9 mouse cellular contexts compared by ENCODE assay signal in genomic region chr17:46725273-46725672, GRCm38 (mm10). TPM values are rescaled to one million over a fixed set of nuclear protein-coding genes. Genes with fewer than 3 reads are reported as not detected.
DNase-seq lines count a peak whose midpoint lies in the region; ATAC-seq and TF ChIP-seq lines count a peak whose summit lies in the region.
"Had no signal": no experiment of that assay in that cellular context is flagged by ENCODE, and none has a peak within 500 bp of the region (broad histone marks: within the 10 kb centered on the region; RNA-seq: fewer than 3 reads in every experiment).

No protein-coding gene starts in this region.

- no peak overlapping the region; the same call in 1 of the 2 replicates for H3K4me3 ChIP-seq in forebrain, embryonic 10.5 days
- no peak overlapping the region for H3K4me3 ChIP-seq in forebrain, embryonic 12.5 days (replicated peaks)
- no peak overlapping the region for H3K4me3 ChIP-seq in spleen, adult 2 months (ENCODE audit: extremely low read depth, insufficient read depth, insufficient read length)
- H3K4me3 ChIP-seq: limb, embryonic 13.5 days had no signal

- no peak overlapping the region for H3K9ac ChIP-seq in forebrain, embryonic 12.5 days
- H3K9ac ChIP-seq: limb, embryonic 13.5 days had no signal

- H3K4me2 ChIP-seq in forebrain, embryonic 12.5 days = no peak overlapping the region
- H3K4me2 ChIP-seq: limb, embryonic 13.5 days had no signal

- H3K27ac ChIP-seq in forebrain, embryonic 10.5 days = peak overlapping the region; percentile 48
- no peak overlapping the region for H3K27ac ChIP-seq in forebrain, embryonic 12.5 days
- no peak overlapping the region for H3K27ac ChIP-seq in spleen, adult 2 months (ENCODE audit: insufficient read depth, low read length)
- H3K27ac ChIP-seq: limb, embryonic 13.5 days had no signal

- peaks cover 26% of the 10 kb centered on the region for H3K27me3 ChIP-seq in forebrain, embryonic 10.5 days (ENCODE audit: poor library complexity, severe bottlenecking)
- H3K27me3 ChIP-seq in forebrain, embryonic 12.5 days = peaks cover 21% of the 10 kb centered on the region
- no peaks in the 10 kb centered on the region for H3K27me3 ChIP-seq in spleen, adult 2 months (ENCODE audit: control insufficient read depth, insufficient read depth, low read length)

- no peak for TF ChIP-seq POLR2A in spleen, adult 2 months (IDR thresholded peaks at IDR 0.05; ENCODE audit: low read depth, low read length)

- peak; percentile 30; the same call in 1 of the 2 replicates for TF ChIP-seq CTCF in spleen, adult 2 months (IDR thresholded peaks at IDR 0.05; ENCODE audit: extremely low read depth, insufficient read depth, insufficient read length, insufficient replicate concordance)

- no peak for ATAC-seq in forebrain, embryonic 12.5 days (ENCODE audit: low FRiP score)

- no peaks in the 10 kb centered on the region for H3K9me3 ChIP-seq in forebrain, embryonic 10.5 days
- H3K9me3 ChIP-seq in forebrain, embryonic 12.5 days = no peaks in the 10 kb centered on the region
- H3K9me3 ChIP-seq: limb, embryonic 13.5 days had no signal

- H3K4me1 ChIP-seq in forebrain, embryonic 10.5 days = peaks cover 11% of the 10 kb centered on the region
- no peaks in the 10 kb centered on the region for H3K4me1 ChIP-seq in forebrain, embryonic 12.5 days
- no peaks in the 10 kb centered on the region for H3K4me1 ChIP-seq in spleen, adult 2 months (ENCODE audit: control insufficient read depth, insufficient read depth, insufficient read length)

- WGBS in forebrain, embryonic 10.5 days = 51% methylated on average over 9 of the region's 9 CpGs
- WGBS in forebrain, embryonic 12.5 days = 36% methylated on average over 9 of the region's 9 CpGs
- WGBS in spleen, adult 2 months = 81% methylated on average over 9 of the region's 9 CpGs

- peak; percentile 42 for DNase-seq in forebrain, embryonic 10.5 days (ENCODE audit: extremely low spot score, low spot score)
- DNase-seq in spleen, adult 2 months (ENCODE audit: low read depth in 1 of 2, low spot score in 2 of 2) = peak in 1 of 2 experiments; percentile 28
- DNase-seq in spleen, adult 18-20 months = no peak
- peak; percentile 52 for DNase-seq in forelimb bud, embryonic 11.5 days (ENCODE audit: low read depth, low spot score)
- peak; percentile 79 for DNase-seq in naive thymus-derived CD4-positive, alpha-beta T cell, adult 2 months (ENCODE audit: low read depth)
- no peak for DNase-seq in right cerebral cortex, postnatal 14 days
- DNase-seq in right cerebral cortex, postnatal 36 days (ENCODE audit: low spot score in 2 of 2) = no peak

- H3K36me3 ChIP-seq in forebrain, embryonic 10.5 days (replicated peaks) = peaks cover 61% of the 10 kb centered on the region
- H3K36me3 ChIP-seq in forebrain, embryonic 12.5 days (replicated peaks) = peaks cover 27% of the 10 kb centered on the region
- peaks cover 18% of the 10 kb centered on the region for H3K36me3 ChIP-seq in spleen, adult 2 months (ENCODE audit: control insufficient read depth, insufficient read depth, low read length)

RNA-seq across cellular contexts. Expression of gene Gnmt, which starts 3.7 kb away (rescaled TPM):
- 0.80 and 0.87 TPM in 2 replicates for polyA plus RNA-seq in forebrain, embryonic 10.5 days (2016; fragmentation: Nextera tagmentation; extraction: Ambion mirVana)
- 0.54 and 0.91 TPM in 2 replicates for polyA plus RNA-seq in forebrain, embryonic 12.5 days (2016; fragmentation: Nextera tagmentation; extraction: Ambion mirVana)
- polyA plus RNA-seq in spleen, adult 2 months (2012; rRNA removed) = 6.4 and 8.1 TPM in 2 replicates

RNA-seq across cellular contexts. Expression of gene Pex6, which starts 14.0 kb away (rescaled TPM):
- 19.6 and 20.2 TPM in 2 replicates for polyA plus RNA-seq in forebrain, embryonic 10.5 days (2016; fragmentation: Nextera tagmentation; extraction: Ambion mirVana)
- 28.7 and 29.3 TPM in 2 replicates for polyA plus RNA-seq in forebrain, embryonic 12.5 days (2016; fragmentation: Nextera tagmentation; extraction: Ambion mirVana)
- polyA plus RNA-seq in spleen, adult 2 months (2012; rRNA removed) = 44.9 and 64.0 TPM in 2 replicates

RNA-seq across cellular contexts. Expression of gene Ppp2r5d, which starts 20.4 kb away (rescaled TPM):
- polyA plus RNA-seq in forebrain, embryonic 10.5 days (2016; fragmentation: Nextera tagmentation; extraction: Ambion mirVana) = 144 and 154 TPM in 2 replicates
- polyA plus RNA-seq in forebrain, embryonic 12.5 days (2016; fragmentation: Nextera tagmentation; extraction: Ambion mirVana) = 111 and 124 TPM in 2 replicates
- polyA plus RNA-seq in spleen, adult 2 months (2012; rRNA removed) = 28.8 and 34.2 TPM in 2 replicates

RNA-seq across cellular contexts. Expression of gene Cnpy3, which starts 26.7 kb away (rescaled TPM):
- 71.8 and 71.9 TPM in 2 replicates for polyA plus RNA-seq in forebrain, embryonic 10.5 days (2016; fragmentation: Nextera tagmentation; extraction: Ambion mirVana)
- polyA plus RNA-seq in forebrain, embryonic 12.5 days (2016; fragmentation: Nextera tagmentation; extraction: Ambion mirVana) = 56.6 and 57.3 TPM in 2 replicates
- 55.6 and 62.8 TPM in 2 replicates for polyA plus RNA-seq in spleen, adult 2 months (2012; rRNA removed)

RNA-seq across cellular contexts. Expression of gene Ptcra, which starts 38.2 kb away (rescaled TPM):
- polyA plus RNA-seq in forebrain, embryonic 10.5 days (2016; fragmentation: Nextera tagmentation; extraction: Ambion mirVana) = 0.55 and 1.00 TPM in 2 replicates
- polyA plus RNA-seq in forebrain, embryonic 12.5 days (2016; fragmentation: Nextera tagmentation; extraction: Ambion mirVana) = 0.24 and 0.36 TPM in 2 replicates
- 0.08 and 0.20 TPM in 2 replicates for polyA plus RNA-seq in spleen, adult 2 months (2012; rRNA removed)

Comparison
In these comparisons a context has a peak if more than half of its experiments do, and no peak if none do; other contexts are left out.
1. DNase-seq: peak in forebrain, embryonic 10.5 days (single experiment), forelimb bud, embryonic 11.5 days (single experiment) and naive thymus-derived CD4-positive, alpha-beta T cell, adult 2 months (single experiment); none in spleen, adult 18-20 months (0 of 2), right cerebral cortex, postnatal 14 days (single experiment) and right cerebral cortex, postnatal 36 days (0 of 2).